Mouse (Mus musculus) kidney, postnatal 0 days (tissue): ENCODE measurements around the gene Fstl3. TPM values are rescaled to one million over a fixed set of nuclear protein-coding genes. Genes with fewer than 3 reads are reported as not detected.
"Not testable (repeated sequence)": the region's sequence is repeated elsewhere in the genome, so short reads cannot be mapped to it uniquely, and the experiment has no call there.

Experiments
- ATAC-seq: fragments of 200-750 bp; cut with Nextera tagmentation; replicated peaks from 2 replicates; pipeline ENCODE4 v1.8.0; 2017; ENCODE audit warnings: low read depth, moderate number of reproducible peaks, moderate TSS enrichment, moderate library complexity; ENCODE audit not compliant: low FRiP score
- DNase-seq: peaks from one replicate; pipeline ENCODE4 v3.0.0-alpha.2; 2016; ENCODE audit warnings: low spot score
- H3K27ac ChIP-seq: fragments of 300-500 bp; sonication (generic); 2 replicates; pipeline ENCODE4 v1.5.1; 2014; ENCODE audit warnings: mild to moderate bottlenecking
- H3K27me3 ChIP-seq: fragments of 300-500 bp; sonication (generic); 2 replicates; pipeline ENCODE4 v1.6.1; 2014; ENCODE audit warnings: low read length, mixed read lengths; ENCODE audit not compliant: insufficient read depth
- H3K36me3 ChIP-seq: fragments of 300-500 bp; sonication (generic); 2 replicates; pipeline ENCODE4 v1.6.1; 2014; ENCODE audit warnings: low read length, mixed read lengths; ENCODE audit not compliant: insufficient read depth
- H3K4me1 ChIP-seq: fragments of 300-500 bp; sonication (generic); replicated peaks from 2 replicates; pipeline ENCODE4 v1.6.1; 2014; ENCODE audit warnings: antibody characterized with exemption, low read length, mixed read lengths; ENCODE audit not compliant: insufficient read depth
- H3K4me2 ChIP-seq: fragments of 300-500 bp; sonication (generic); 2 replicates; pipeline ENCODE4 v1.6.1; 2014; ENCODE audit warnings: mild to moderate bottlenecking, low read length, moderate library complexity, mixed read lengths
- H3K4me3 ChIP-seq: fragments of 300-500 bp; sonication (generic); replicated peaks from 2 replicates; pipeline ENCODE4 v1.5.1; 2014; ENCODE audit warnings: low read depth, low read length
- H3K9ac ChIP-seq: fragments of 300-500 bp; sonication (generic); 2 replicates; pipeline ENCODE4 v1.6.1; 2014; ENCODE audit warnings: low read depth, low read length
- H3K9me3 ChIP-seq: fragments of 300-500 bp; sonication (generic); replicated peaks from 2 replicates; pipeline ENCODE4 v1.6.1; 2016; ENCODE audit warnings: low read length, inconsistent platforms, mixed read lengths
- CTCF ChIP-seq: IDR thresholded peaks from 2 replicates; pipeline ENCODE4 v1.5.1; 2016; ENCODE audit warnings: antibody characterized with exemption, low read depth, mild to moderate bottlenecking, moderate library complexity
- WGBS: fragments of 180-500 bp; shearing (Covaris S2); extraction: QIAGEN DNeasy Blood & Tissue Kit; methylation state at CpG from one replicate; pipeline ENCODE4 v1.1.7; 2014; 5-methylcytosine and 5-hydroxymethylcytosine counted together
- polyA plus RNA-seq: library from polyadenylated mRNA; unstranded; fragments of >200 nt; fragmentation: Nextera tagmentation; extraction: Ambion mirVana; gene quantifications from 2 replicates; pipeline ENCODE4 v1.2.1, GENCODE M21; 2015

Gene Fstl3
- polyA plus RNA-seq, 1 experiment from 2014 or later: 32.9 TPM

- H3K36me3 ChIP-seq: peaks cover 36% of the 10 kb centered on the region
- H3K27ac ChIP-seq: no peak overlapping the region
- H3K4me3 ChIP-seq: no peak overlapping the region
- no peaks in the 10 kb centered on the region for H3K27me3 ChIP-seq
- no peak overlapping the region for H3K4me2 ChIP-seq
- ATAC-seq: no peak
- 90% methylated on average over 24 of the region's 24 CpGs for WGBS
- DNase-seq: no peak
- H3K4me1 ChIP-seq: peaks cover 8% of the 10 kb centered on the region; the same call in 1 of the 2 replicates
- H3K9me3 ChIP-seq: no peaks in the 10 kb centered on the region
- no peak for TF ChIP-seq CTCF
- no peak overlapping the region for H3K9ac ChIP-seq
These were observed 20.4 kb upstream of the Fstl3 start for GRCm38 (mm10) chr10:79756660-79757059.

- not testable (repeated sequence) for H3K9ac ChIP-seq, H3K4me1 ChIP-seq, H3K27me3 ChIP-seq, DNase-seq, H3K27ac ChIP-seq, H3K4me2 ChIP-seq, H3K4me3 ChIP-seq, ATAC-seq, H3K9me3 ChIP-seq
- H3K36me3 ChIP-seq: peaks cover 42% of the 10 kb centered on the region
- WGBS: 95% methylated on average over 1 of the region's 1 CpGs
These were observed 17.4 kb upstream of the Fstl3 start for GRCm38 (mm10) chr10:79759675-79760074.

- Histone ChIP-seq H3K4me3 (no peak overlapping the region), H3K4me2 (no peak overlapping the region), H3K9ac (no peak overlapping the region), H3K9me3 (no peaks in the 10 kb centered on the region), H3K27ac (no peak overlapping the region), H3K36me3 (peaks cover 42% of the 10 kb centered on the region), H3K27me3 (no peaks in the 10 kb centered on the region), H3K4me1 (peaks cover 9% of the 10 kb centered on the region; the same call in 1 of the 2 replicates)
- no peak for DNase-seq
- ATAC-seq: no peak
- 89% methylated on average over 11 of the region's 11 CpGs for WGBS
- TF ChIP-seq CTCF: no peak
These were observed 16.4 kb upstream of the Fstl3 start for GRCm38 (mm10) chr10:79760603-79761143.

GRCm38 (mm10) chr10:79762875-79763274, 14.2 kb upstream of the Fstl3 start:
- Histone ChIP-seq H3K4me1 (peaks cover 15% of the 10 kb centered on the region), H3K9me3 (no peaks in the 10 kb centered on the region), H3K4me2 (no peak overlapping the region), H3K36me3 (peaks cover 34% of the 10 kb centered on the region), H3K27ac (no peak overlapping the region), H3K4me3 (no peak overlapping the region), H3K9ac (no peak overlapping the region), H3K27me3 (no peaks in the 10 kb centered on the region)
- WGBS: 82% methylated on average over 3 of the region's 3 CpGs
- no peak for DNase-seq
- no peak for ATAC-seq
- no peak for TF ChIP-seq CTCF

GRCm38 (mm10) chr10:79764234-79764633, 12.8 kb upstream of the Fstl3 start:
- no peaks in the 10 kb centered on the region for H3K9me3 ChIP-seq
- 86% methylated on average over 7 of the region's 7 CpGs for WGBS
- H3K4me2 ChIP-seq: no peak overlapping the region
- no peak overlapping the region for H3K9ac ChIP-seq
- H3K27ac ChIP-seq: no peak overlapping the region
- H3K27me3 ChIP-seq: no peaks in the 10 kb centered on the region
- peaks cover 21% of the 10 kb centered on the region; the same call in 1 of the 2 replicates for H3K36me3 ChIP-seq
- no peak for ATAC-seq
- DNase-seq: no peak
- peaks cover 20% of the 10 kb centered on the region for H3K4me1 ChIP-seq
- no peak for TF ChIP-seq CTCF
- H3K4me3 ChIP-seq: no peak overlapping the region

GRCm38 (mm10) chr10:79765228-79765745, 11.8 kb upstream of the Fstl3 start:
- DNase-seq (no peak), ATAC-seq (no peak)
- no peak for TF ChIP-seq CTCF
- Histone ChIP-seq H3K27ac (peak overlapping the region; percentile 94; the same call in 1 of the 2 replicates), H3K4me3 (peak overlapping the region; percentile 79; the same call in 1 of the 2 replicates), H3K4me1 (peaks cover 20% of the 10 kb centered on the region), H3K36me3 (peaks cover 19% of the 10 kb centered on the region; the same call in 1 of the 2 replicates), H3K9ac (peak overlapping the region; percentile 94), H3K9me3 (no peaks in the 10 kb centered on the region), H3K4me2 (peak overlapping the region; percentile 92), H3K27me3 (no peaks in the 10 kb centered on the region)
- 51% methylated on average over 2 of the region's 2 CpGs for WGBS
